Mouse (Mus musculus): ENCODE results near the gene Wrap73. TPM values are rescaled to one million over a fixed set of nuclear protein-coding genes. Genes with fewer than 3 reads are reported as not detected.
A peak's percentile ranks its signal among the peaks of the same experiment; 100 is the strongest.

Wrap73 gene
- polyA plus RNA-seq (2014; fragmentation: Nextera tagmentation; extraction: Ambion mirVana), result 43.8 and 45.5 TPM in 2 replicates

DNA sequence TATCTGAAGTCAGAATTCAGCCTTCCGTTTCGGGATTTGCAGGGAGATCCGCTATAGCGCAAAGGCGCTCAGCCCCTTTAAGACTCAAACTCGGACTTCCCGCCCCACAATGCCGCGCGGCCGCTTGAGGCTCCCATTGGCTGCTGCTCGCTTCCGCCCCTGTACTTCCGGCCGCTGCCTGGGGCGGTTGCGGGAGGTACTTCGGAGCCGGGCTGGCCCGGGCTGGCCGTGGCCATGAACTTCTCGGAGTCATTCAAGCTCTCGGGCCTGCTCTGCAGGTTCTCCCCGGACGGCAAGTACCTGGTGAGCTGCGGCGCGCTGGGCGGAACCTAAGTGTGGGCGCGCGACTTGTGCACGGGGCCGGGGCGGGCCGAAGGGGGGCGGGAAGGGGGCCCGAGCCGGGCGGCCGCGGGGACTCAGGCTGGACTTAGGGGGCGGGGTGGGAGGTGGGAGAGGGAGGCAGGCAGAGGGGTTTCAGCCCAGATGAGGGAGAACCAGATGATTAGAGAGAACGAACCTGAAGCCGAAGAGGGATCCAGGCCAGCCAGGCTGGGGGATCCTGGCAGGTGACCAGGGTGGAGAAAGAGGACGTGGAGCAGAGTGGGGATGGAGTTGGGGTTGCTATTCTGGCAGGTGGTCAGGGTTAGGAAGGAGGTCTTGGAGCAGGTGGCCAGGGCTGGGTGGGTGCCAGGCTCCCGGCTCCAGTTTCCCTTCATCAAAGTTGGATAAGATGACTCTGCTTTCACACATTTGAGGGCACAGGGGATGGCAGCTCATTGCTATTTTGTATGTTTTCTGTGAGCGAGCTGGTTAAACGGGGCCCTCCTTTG lies at the start of gene Wrap73:
Gene Wrap73 (plus strand): TSS at position 162 of the 830 bp plus-strand sequence.
- peak within 1 kb of the TSS; percentile 63 for H3K9ac ChIP-seq (ENCODE audit: low read length)
- H3K27me3 ChIP-seq (ENCODE audit: control insufficient read depth, insufficient read depth, low read length), result peaks cover 45% of the 10 kb centered on the region
- peak; percentile 96 for ATAC-seq (ENCODE audit: insufficient read depth, low FRiP score, low TSS enrichment)
- no peaks in the 10 kb centered on the region; the same call in 1 of the 2 replicates for H3K36me3 ChIP-seq (ENCODE audit: control insufficient read depth, insufficient read depth, low read length)
- peak within 1 kb of the TSS; percentile 68 for H3K4me3 ChIP-seq (ENCODE audit: low read depth, low read length)
- WGBS, result 3% methylated on average over 48 of the region's 49 CpGs
- peak; percentile 96 for DNase-seq (ENCODE audit: low spot score)
- peak within 1 kb of the TSS; percentile 63 for H3K4me2 ChIP-seq (ENCODE audit: low read depth)
- H3K4me1 ChIP-seq (ENCODE audit: control insufficient read depth, insufficient read depth, low read length), result peaks cover 12% of the 10 kb centered on the region; the same call in 1 of the 2 replicates
- no peak within 1 kb of the TSS for H3K27ac ChIP-seq (ENCODE audit: low read depth, low read length)
- H3K9me3 ChIP-seq (ENCODE audit: control insufficient read depth, low read length), result no peaks in the 10 kb centered on the region

DNA sequence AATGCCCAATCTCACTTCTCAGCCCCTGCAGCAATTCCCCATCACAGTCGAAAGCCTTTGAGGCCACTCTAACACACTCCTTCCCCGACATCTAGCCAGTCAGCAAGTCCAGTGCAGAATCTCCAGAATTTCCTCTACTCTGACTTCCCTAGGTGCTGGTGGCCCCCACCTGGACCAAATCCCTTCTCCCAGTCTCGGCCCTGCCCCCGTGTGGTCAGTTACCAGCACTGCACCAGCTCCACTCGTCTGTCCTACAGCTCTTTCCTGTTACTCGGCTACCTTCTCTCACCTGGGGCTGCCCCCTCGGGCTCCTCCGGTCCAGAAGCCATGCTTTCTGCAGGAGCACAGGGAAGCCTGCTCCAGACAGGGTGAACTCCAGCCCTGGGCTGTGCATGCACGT lies 49.0 kb upstream of the Wrap73 start:
- H3K36me3 ChIP-seq (ENCODE audit: control insufficient read depth, insufficient read depth, low read length), result no peaks in the 10 kb centered on the region
- DNase-seq (ENCODE audit: low spot score) (no peak), ATAC-seq (ENCODE audit: insufficient read depth, low FRiP score, low TSS enrichment) (no peak)
- H3K4me3 ChIP-seq (ENCODE audit: low read depth, low read length), result no peak overlapping the region
- no peak overlapping the region for H3K4me2 ChIP-seq (ENCODE audit: low read depth)
- no peaks in the 10 kb centered on the region for H3K27me3 ChIP-seq (ENCODE audit: control insufficient read depth, insufficient read depth, low read length)
- H3K4me1 ChIP-seq (ENCODE audit: control insufficient read depth, insufficient read depth, low read length), result no peaks in the 10 kb centered on the region
- H3K27ac ChIP-seq (ENCODE audit: low read depth, low read length), result no peak overlapping the region
- H3K9ac ChIP-seq (ENCODE audit: low read length), result no peak overlapping the region
- 26% methylated on average over 9 of the region's 9 CpGs for WGBS
- H3K9me3 ChIP-seq (ENCODE audit: control insufficient read depth, low read length), result no peaks in the 10 kb centered on the region

DNA sequence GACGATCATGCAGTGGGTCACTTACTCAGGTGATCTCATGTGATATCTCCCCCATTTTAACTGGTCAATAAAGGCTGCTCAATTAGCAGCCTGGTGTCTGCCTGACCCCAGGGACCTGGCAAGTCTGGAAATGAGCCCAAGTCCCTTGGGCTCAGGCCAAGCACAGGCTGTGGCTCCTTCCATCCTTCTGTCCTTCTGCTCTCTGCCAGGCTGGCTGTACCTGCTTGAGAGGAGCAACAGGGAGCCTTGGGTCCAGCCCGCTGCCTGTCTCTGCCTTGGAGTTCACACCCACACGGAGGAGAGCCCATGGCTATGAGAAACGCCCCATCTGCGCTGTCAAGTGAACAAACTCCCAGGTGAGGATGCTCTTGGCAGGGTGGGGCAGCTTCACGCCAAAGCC lies 46.1 kb upstream of the Wrap73 start:
- no peaks in the 10 kb centered on the region for H3K27me3 ChIP-seq (ENCODE audit: control insufficient read depth, insufficient read depth, low read length)
- H3K4me2 ChIP-seq (ENCODE audit: low read depth), result no peak overlapping the region
- DNase-seq (ENCODE audit: low spot score), result no peak
- no peak overlapping the region for H3K4me3 ChIP-seq (ENCODE audit: low read depth, low read length)
- 31% methylated on average over 6 of the region's 6 CpGs for WGBS
- no peak overlapping the region for H3K27ac ChIP-seq (ENCODE audit: low read depth, low read length)
- no peaks in the 10 kb centered on the region for H3K4me1 ChIP-seq (ENCODE audit: control insufficient read depth, insufficient read depth, low read length)
- H3K36me3 ChIP-seq (ENCODE audit: control insufficient read depth, insufficient read depth, low read length), result no peaks in the 10 kb centered on the region
- H3K9me3 ChIP-seq (ENCODE audit: control insufficient read depth, low read length), result no peaks in the 10 kb centered on the region
- no peak for ATAC-seq (ENCODE audit: insufficient read depth, low FRiP score, low TSS enrichment)
- no peak overlapping the region for H3K9ac ChIP-seq (ENCODE audit: low read length)

DNA sequence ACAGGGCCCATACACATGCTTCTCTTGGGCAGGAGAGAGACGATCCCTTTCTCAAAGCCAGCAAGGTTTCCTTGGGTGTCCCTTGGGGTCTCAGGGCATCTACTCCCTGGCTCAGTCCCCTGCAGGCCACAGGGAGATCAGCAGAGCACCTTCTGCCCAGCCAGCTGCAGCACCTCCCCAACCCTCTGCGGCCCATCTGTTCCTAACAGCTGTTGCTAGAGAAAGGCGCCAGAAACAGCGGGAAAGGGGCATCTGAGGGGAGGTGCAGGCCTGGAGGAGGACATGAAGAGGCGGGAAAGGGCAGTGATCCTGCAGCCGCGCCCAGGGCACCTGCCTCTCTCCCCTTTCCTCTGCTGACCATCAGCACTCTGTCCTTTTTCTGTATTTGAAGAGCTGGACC lies 42.8 kb upstream of the Wrap73 start:
- H3K27ac ChIP-seq (ENCODE audit: low read depth, low read length), result no peak overlapping the region

DNA sequence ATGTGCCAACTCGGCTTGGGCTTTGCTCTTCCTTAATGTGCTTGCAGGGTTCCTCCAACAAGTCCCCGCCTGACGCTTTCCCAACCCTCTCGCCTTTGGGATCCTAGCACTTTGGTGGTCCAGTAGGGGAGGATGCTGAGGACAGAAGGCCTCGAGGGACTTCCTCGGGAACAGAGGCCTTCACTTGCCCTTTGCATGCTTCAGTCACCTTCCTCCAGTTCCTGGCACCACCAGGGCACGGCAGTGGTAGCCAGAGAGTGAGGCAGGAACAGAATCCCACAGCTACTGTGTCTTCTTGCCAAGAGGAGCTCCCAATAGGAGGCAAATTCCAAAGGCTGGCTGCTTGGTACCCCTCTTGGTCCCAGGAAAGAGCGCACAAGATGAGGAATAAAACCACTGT lies 38.8 kb upstream of the Wrap73 start:
- ATAC-seq (ENCODE audit: insufficient read depth, low FRiP score, low TSS enrichment) (no peak), DNase-seq (ENCODE audit: low spot score) (no peak)
- Histone ChIP-seq H3K4me3 (ENCODE audit: low read depth, low read length) (no peak overlapping the region), H3K9ac (ENCODE audit: low read length) (no peak overlapping the region), H3K27me3 (ENCODE audit: control insufficient read depth, insufficient read depth, low read length) (no peaks in the 10 kb centered on the region), H3K9me3 (ENCODE audit: control insufficient read depth, low read length) (no peaks in the 10 kb centered on the region), H3K4me1 (ENCODE audit: control insufficient read depth, insufficient read depth, low read length) (no peaks in the 10 kb centered on the region), H3K27ac (ENCODE audit: low read depth, low read length) (no peak overlapping the region), H3K36me3 (ENCODE audit: control insufficient read depth, insufficient read depth, low read length) (no peaks in the 10 kb centered on the region), H3K4me2 (ENCODE audit: low read depth) (no peak overlapping the region)
- 77% methylated on average over 8 of the region's 8 CpGs for WGBS

More for the DNA sequence above, 42.8 kb upstream of the Wrap73 start:
- H3K4me2 ChIP-seq (ENCODE audit: low read depth), result no peak overlapping the region
- no peak overlapping the region for H3K9ac ChIP-seq (ENCODE audit: low read length)
- 33% methylated on average over 7 of the region's 7 CpGs for WGBS
- H3K4me1 ChIP-seq (ENCODE audit: control insufficient read depth, insufficient read depth, low read length), result no peaks in the 10 kb centered on the region
- H3K9me3 ChIP-seq (ENCODE audit: control insufficient read depth, low read length), result no peaks in the 10 kb centered on the region
- H3K36me3 ChIP-seq (ENCODE audit: control insufficient read depth, insufficient read depth, low read length), result no peaks in the 10 kb centered on the region
- H3K4me3 ChIP-seq (ENCODE audit: low read depth, low read length), result no peak overlapping the region
- ATAC-seq (ENCODE audit: insufficient read depth, low FRiP score, low TSS enrichment) (no peak), DNase-seq (ENCODE audit: low spot score) (no peak)
- H3K27me3 ChIP-seq (ENCODE audit: control insufficient read depth, insufficient read depth, low read length), result no peaks in the 10 kb centered on the region

DNA sequence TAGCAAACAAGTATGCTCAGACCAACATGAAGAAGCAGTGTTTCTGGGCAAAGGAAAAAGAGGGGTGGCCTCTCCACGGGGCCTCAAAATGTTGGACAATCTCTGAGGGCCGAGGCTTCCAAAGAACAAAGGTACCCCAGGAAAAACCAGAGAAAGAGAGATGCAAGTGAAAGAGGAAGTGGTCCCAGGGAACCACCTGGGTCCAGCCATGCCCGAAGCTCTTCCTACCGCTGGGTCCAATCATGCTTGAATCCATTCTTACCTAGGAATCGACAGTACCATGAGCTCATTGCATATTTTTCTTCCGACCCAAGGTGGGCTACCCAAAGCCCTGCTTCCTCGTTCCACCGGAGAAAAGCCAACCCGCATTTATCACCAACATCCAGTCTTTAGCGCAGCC lies 38.3 kb upstream of the Wrap73 start:
- ATAC-seq (ENCODE audit: insufficient read depth, low FRiP score, low TSS enrichment), result no peak
- Histone ChIP-seq H3K27ac (ENCODE audit: low read depth, low read length) (no peak overlapping the region), H3K4me2 (ENCODE audit: low read depth) (no peak overlapping the region), H3K9ac (ENCODE audit: low read length) (no peak overlapping the region), H3K27me3 (ENCODE audit: control insufficient read depth, insufficient read depth, low read length) (no peaks in the 10 kb centered on the region), H3K4me1 (ENCODE audit: control insufficient read depth, insufficient read depth, low read length) (no peaks in the 10 kb centered on the region), H3K4me3 (ENCODE audit: low read depth, low read length) (no peak overlapping the region), H3K36me3 (ENCODE audit: control insufficient read depth, insufficient read depth, low read length) (no peaks in the 10 kb centered on the region), H3K9me3 (ENCODE audit: control insufficient read depth, low read length) (no peaks in the 10 kb centered on the region)
- no peak for DNase-seq (ENCODE audit: low spot score)
- 90% methylated on average over 10 of the region's 10 CpGs for WGBS

DNA sequence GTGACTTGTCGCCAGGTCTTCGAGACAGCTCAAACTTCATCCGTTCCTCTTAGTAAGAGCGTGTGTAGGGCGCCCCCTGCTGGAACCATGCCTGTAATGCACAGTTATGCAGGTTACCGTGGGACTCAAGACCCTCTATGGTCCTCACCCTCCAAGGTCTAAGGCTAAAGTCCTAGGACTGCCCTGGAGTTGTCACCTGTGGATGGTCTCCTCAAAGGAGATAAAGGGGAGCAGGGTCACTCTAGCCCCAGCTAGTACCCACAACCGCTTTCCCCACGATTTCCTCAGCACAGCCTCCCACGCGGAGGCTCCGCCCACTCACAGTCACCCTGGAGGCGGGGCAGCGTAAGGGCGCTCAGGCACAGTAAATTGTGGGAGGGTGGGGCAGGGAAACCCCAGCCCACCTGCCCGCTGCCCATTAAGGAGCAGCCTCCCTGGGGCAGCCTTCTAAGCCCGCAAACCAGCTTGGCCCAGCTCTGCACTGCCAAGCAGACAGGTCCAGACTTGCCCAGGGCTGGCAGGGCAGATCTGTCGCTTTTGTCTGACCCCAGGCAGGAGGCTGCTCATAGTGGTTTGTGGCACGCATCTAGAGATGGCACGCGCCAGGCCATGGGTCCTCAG lies 36.7 kb upstream of the Wrap73 start:
- H3K36me3 ChIP-seq (ENCODE audit: control insufficient read depth, insufficient read depth, low read length), result no peaks in the 10 kb centered on the region
- no peaks in the 10 kb centered on the region for H3K4me1 ChIP-seq (ENCODE audit: control insufficient read depth, insufficient read depth, low read length)
- peak overlapping the region; percentile 26; the same call in 1 of the 2 replicates for H3K4me2 ChIP-seq (ENCODE audit: low read depth)
- H3K9ac ChIP-seq (ENCODE audit: low read length), result no peak overlapping the region
- 27% methylated on average over 20 of the region's 20 CpGs for WGBS
- DNase-seq (ENCODE audit: low spot score) (peak; percentile 77), ATAC-seq (ENCODE audit: insufficient read depth, low FRiP score, low TSS enrichment) (no peak)
- no peaks in the 10 kb centered on the region for H3K9me3 ChIP-seq (ENCODE audit: control insufficient read depth, low read length)
- no peak overlapping the region for H3K27ac ChIP-seq (ENCODE audit: low read depth, low read length)
- no peaks in the 10 kb centered on the region for H3K27me3 ChIP-seq (ENCODE audit: control insufficient read depth, insufficient read depth, low read length)
- H3K4me3 ChIP-seq (ENCODE audit: low read depth, low read length), result no peak overlapping the region

DNA sequence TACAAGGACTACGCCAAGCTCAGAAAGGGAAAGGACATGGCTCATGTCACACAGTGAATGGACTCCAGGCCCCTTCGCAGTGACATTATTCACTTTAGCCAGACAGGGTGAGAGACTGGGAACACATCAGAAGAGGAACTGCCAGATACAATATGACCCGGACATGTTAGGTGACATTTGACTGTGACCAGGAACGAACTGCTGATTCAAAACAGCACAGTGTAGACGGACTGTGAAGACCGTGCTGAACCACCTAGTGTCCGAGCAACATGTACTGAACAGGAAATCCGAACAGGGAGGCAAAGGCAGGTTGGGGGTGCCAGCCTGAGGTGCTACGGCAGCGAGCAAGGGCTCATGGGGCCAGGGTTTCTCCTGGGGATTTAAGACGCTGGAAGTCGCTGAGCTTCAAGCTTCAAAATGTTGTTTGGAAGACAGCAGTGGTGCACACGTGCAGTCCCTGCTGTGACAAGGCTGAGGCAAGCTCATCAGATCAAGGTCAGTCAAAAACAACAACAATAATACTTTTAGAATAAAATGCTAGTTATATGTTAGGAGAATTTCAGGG lies 35.6 kb upstream of the Wrap73 start:
- peak; percentile 7 for DNase-seq (ENCODE audit: low spot score)
- Histone ChIP-seq H3K9me3 (ENCODE audit: control insufficient read depth, low read length) (no peaks in the 10 kb centered on the region), H3K4me1 (ENCODE audit: control insufficient read depth, insufficient read depth, low read length) (no peaks in the 10 kb centered on the region), H3K27ac (ENCODE audit: low read depth, low read length) (no peak overlapping the region), H3K4me2 (ENCODE audit: low read depth) (no peak overlapping the region), H3K36me3 (ENCODE audit: control insufficient read depth, insufficient read depth, low read length) (no peaks in the 10 kb centered on the region), H3K4me3 (ENCODE audit: low read depth, low read length) (no peak overlapping the region), H3K27me3 (ENCODE audit: control insufficient read depth, insufficient read depth, low read length) (no peaks in the 10 kb centered on the region), H3K9ac (ENCODE audit: low read length) (no peak overlapping the region)
- ATAC-seq (ENCODE audit: insufficient read depth, low FRiP score, low TSS enrichment), result no peak
- WGBS, result 80% methylated on average over 13 of the region's 13 CpGs

Data from neural tube, embryonic 11.5 days (tissue).